In the genomic region with DNA sequence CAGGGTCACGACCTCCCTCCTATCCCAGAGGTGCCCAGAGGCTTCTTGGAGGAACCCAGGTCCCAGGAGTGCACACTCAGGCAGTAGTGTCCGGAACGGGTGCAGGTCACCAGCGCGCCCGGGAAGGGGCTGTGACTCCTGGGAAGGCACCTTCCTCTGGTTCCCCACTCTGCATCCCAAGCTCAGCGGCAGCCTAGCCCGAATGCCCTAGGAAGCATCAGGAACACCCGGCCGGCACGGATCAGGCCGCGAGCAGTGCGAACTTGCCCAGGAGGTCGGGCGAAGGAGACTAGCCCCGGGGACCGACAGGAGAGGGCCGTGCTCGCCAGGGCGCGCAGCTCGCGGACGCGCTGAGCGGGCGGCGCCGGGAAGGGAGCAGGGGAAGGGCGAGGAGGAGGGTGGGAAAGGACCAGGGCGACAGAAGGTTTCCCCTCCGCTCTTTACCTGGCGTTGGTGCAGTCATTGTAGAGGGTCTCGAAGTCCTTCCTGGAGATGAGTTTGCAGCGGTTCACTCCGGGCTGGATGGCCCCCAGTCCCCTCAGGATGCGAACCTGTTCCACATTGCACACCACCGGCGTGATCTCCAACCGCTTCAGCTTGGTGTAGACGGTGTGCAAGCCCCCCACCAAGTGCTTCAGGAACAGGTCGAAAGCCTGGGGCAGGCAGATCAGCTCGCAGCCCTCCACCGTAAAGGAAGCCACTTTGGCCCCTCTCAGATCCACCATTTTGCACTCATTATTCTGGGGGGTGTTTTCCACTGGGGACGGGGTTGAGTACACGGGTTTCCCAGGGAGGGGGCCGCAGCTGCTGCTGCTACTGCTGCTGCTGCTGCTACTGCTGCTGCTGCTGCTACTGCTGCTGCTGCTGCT, we compare ENCODE assay signal across 8 mouse cellular contexts. TPM values are rescaled to one million over a fixed set of nuclear protein-coding genes. Genes with fewer than 3 reads are reported as not detected.
DNase-seq lines count a peak whose midpoint lies in the region; ATAC-seq and TF ChIP-seq lines count a peak whose summit lies in the region.

No protein-coding gene starts in this region.

- H3K9me3 ChIP-seq in E14TG2a.4 (ENCODE audit: low read length) = no peaks in the 10 kb centered on the region

- TF ChIP-seq CTCF in E14TG2a.4 (conservative IDR thresholded peaks at IDR 0.05; ENCODE audit: low read length) = no peak

- H3K36me3 ChIP-seq in E14TG2a.4 (ENCODE audit: insufficient read depth, low read length) = no peaks in the 10 kb centered on the region

- H3K27me3 ChIP-seq in E14TG2a.4 (ENCODE audit: insufficient read depth, low read length) = peaks cover 46% of the 10 kb centered on the region

- H3K4me1 ChIP-seq in E14TG2a.4 (replicated peaks; ENCODE audit: low read depth, low read length) = peaks cover 11% of the 10 kb centered on the region; the same call in 1 of the 2 replicates

- ATAC-seq in erythroblast, adult 5-6 weeks (replicated peaks; ENCODE audit: low FRiP score, poor library complexity, severe bottlenecking) = peak; percentile 61
- no peak for ATAC-seq in activated CD4-positive, CD25-positive, alpha-beta regulatory T cell, adult 4 months

- peak overlapping the region; percentile 78 for H3K4me3 ChIP-seq in E14TG2a.4 (replicated peaks; ENCODE audit: low read length)

- intact Hi-C loops in heart, postnatal 14 days (cut with DNase I) = loop anchor here (5.0 kb wide), 2 partner anchors 301 to 581 kb away; no protein-coding TSS in a partner anchor

- DNase-seq in adrenal gland, postnatal 14 days = peak; percentile 68
- DNase-seq in heart, postnatal 14 days = peak; percentile 58 to 60
- DNase-seq in kidney, postnatal 4 days = peak; percentile 68 to 80
- DNase-seq in lung, postnatal 36 days = peak; percentile 12
- DNase-seq in retina, postnatal 7 days (ENCODE audit: low read depth, low spot score) = peak; percentile 39

RNA-seq across cellular contexts. Expression of a gene that starts 1.3 kb away (rescaled TPM):
- 8.1 and 9.2 TPM in 2 replicates for total RNA-seq in adrenal gland, postnatal 14 days (2021)
- 8.8 and 10.2 TPM in 2 replicates for total RNA-seq in erythroblast, adult 5-6 weeks (2015; ENCODE audit: low replicate concordance)
- total RNA-seq in erythroblast, adult 5-6 weeks (2017; ENCODE audit: low replicate concordance) = 3.9 and 4.6 TPM in 2 replicates
- total RNA-seq in heart, postnatal 14 days (2021) = 10 to 100 TPM; 13.4 to 14.3 TPM
- polyA plus RNA-seq in activated CD4-positive, CD25-positive, alpha-beta regulatory T cell, adult 4 months (2017; shearing (Covaris generic)) = not detected

Comparison
In these comparisons a context has a peak if more than half of its experiments do, and no peak if none do; other contexts are left out.
1. DNase-seq: peak in every context shown above with its lines; median percentile 74 in kidney, postnatal 4 days; 68 in adrenal gland, postnatal 14 days; 59 in heart, postnatal 14 days; 39 in retina, postnatal 7 days; 12 in lung, postnatal 36 days.